Mouse (Mus musculus) layer of hippocampus, postnatal 14 days (tissue): ENCODE data around the gene Gm10715. TPM values are rescaled to one million over a fixed set of nuclear protein-coding genes. Genes with fewer than 3 reads are reported as not detected.
"Not testable (repeated sequence)": the region's sequence is repeated elsewhere in the genome, so short reads cannot be mapped to it uniquely, and the experiment has no call there.

Source experiments
- DNase-seq, 2 experiments: peaks; one replicate each; pipeline ENCODE4 v3.0.0; 2021 to 2022; ENCODE audit warnings: low spot score in 2 of 2, mixed read lengths in 1 of 2
- microRNA-seq, 2 experiments: library from miRNA; unstranded; fragments of <30 nt; microRNA quantifications; one replicate each; pipeline ENCODE4 v1.2.0; 2021
- total RNA-seq, 2 experiments: library from RNA; stranded (reverse); gene quantifications; 2 replicates each; pipeline ENCODE4 v1.2.3; 2021

Gene Gm10715
- total RNA-seq, 2 experiments from 2014 or later: not detected

- DNase-seq: peak; percentile 80 to 83
These were observed 12.6 kb upstream of the Gm10715 start for GRCm38 (mm10) chr9:3023985-3024648.

- DNase-seq: peak; percentile 3 to 52
These were observed 11.7 kb upstream of the Gm10715 start, which contains the start of gene Gm10717 for GRCm38 (mm10) chr9:3024912-3025467. TSS of gene Gm10717 (plus strand) at chr9:3025417.

- DNase-seq: peak; percentile 74 to 85
These were observed 11.0 kb upstream of the Gm10715 start for GRCm38 (mm10) chr9:3025653-3026052.

- not testable (repeated sequence) for DNase-seq
These were observed 10.5 kb upstream of the Gm10715 start for GRCm38 (mm10) chr9:3026136-3026535.

GRCm38 (mm10) chr9:3026741-3027140 is 9.9 kb upstream of the Gm10715 start:
- DNase-seq: not testable (repeated sequence)

GRCm38 (mm10) chr9:3027200-3027599 is 9.5 kb upstream of the Gm10715 start:
- DNase-seq: not testable (repeated sequence)

GRCm38 (mm10) chr9:3029276-3030000 is 7.2 kb upstream of the Gm10715 start:
- peak in 1 of 2 experiments; percentile 32 for DNase-seq

GRCm38 (mm10) chr9:3030677-3031318 is 5.9 kb upstream of the Gm10715 start:
- DNase-seq: not testable (repeated sequence)

- not testable (repeated sequence) for DNase-seq
These were observed 2.4 kb upstream of the Gm10715 start, which contains the start of gene Gm17535 for GRCm38 (mm10) chr9:3034299-3034698. TSS of gene Gm17535 (plus strand) at chr9:3034599.

- not testable (repeated sequence) for DNase-seq
These were observed 1.5 kb downstream of the Gm10715 start for GRCm38 (mm10) chr9:3038161-3038560.

Small RNAs within 50 kb of the gene (microRNA-seq; reads per million reads assigned to microRNA genes)
- gene Mir101c: 0 reads per million in 2 experiments

Other genes with a start within 250 kb of the Gm10715 start
- gene Gm10722, start 36.0 kb upstream of the Gm10715 start, total RNA-seq: not detected
- gene Gm11168, start 33.5 kb upstream of the Gm10715 start, total RNA-seq: not detected
- under 1 TPM in 1 of 2 experiments, not detected in 1; 0.78 TPM for gene Gm10721, start 23.7 kb upstream of the Gm10715 start, total RNA-seq
- gene Gm10720, start 21.2 kb upstream of the Gm10715 start, total RNA-seq: not detected
- gene Gm10719, start 19.5 kb upstream of the Gm10715 start, total RNA-seq: 1 to 10 TPM; 1.2 to 1.8 TPM
- gene Gm10718, start 13.3 kb upstream of the Gm10715 start, total RNA-seq: 1 to 10 TPM in 1 of 2 experiments, under 1 TPM in 1; 0.69 to 2.2 TPM
- gene Gm10717, start 11.5 kb upstream of the Gm10715 start, total RNA-seq: under 1 TPM in 1 of 2 experiments, not detected in 1; 0.91 TPM
- gene Gm17535, start 2.3 kb upstream of the Gm10715 start, total RNA-seq: not detected